Mouse (Mus musculus): Measurements from ENCODE around the gene Gm20388. TPM values are rescaled to one million over a fixed set of nuclear protein-coding genes. Genes with fewer than 3 reads are reported as not detected.
A peak's percentile ranks its signal among the peaks of the same experiment; 100 is the strongest.

Gm20388 gene
- total RNA-seq, 2 experiments from 2014 or later = 2.4 to 2.6 TPM

DNA sequence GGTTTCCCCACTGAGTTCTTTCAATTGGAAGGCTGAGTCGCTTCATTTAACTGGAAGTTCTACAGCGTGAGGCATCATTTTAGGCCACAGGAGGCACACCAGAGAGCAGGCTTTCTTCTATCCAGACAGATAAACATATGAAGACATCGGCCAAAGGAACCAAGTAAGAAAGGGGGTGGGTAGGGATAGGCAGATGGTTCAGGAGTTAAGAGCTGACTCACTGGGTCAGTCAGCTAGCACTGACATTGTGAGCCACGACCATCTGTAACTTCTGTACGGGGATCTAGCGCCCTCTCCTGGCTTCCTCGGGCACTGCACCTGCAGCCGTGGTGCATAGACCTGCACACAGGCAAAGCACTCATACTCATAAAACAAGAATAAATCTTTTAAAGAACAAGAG is 1930.6 kb downstream of the Gm20388 start:
- DNase-seq (ENCODE audit: extremely low spot score in 1 of 2, low spot score in 2 of 2) = peak; percentile 58 to 83
- intact Hi-C loops (cut with DNase I) = loop anchor here (10.0 kb wide), 1 partner anchor 424 kb away; no protein-coding TSS in a partner anchor
- peak; percentile 79 for TF ChIP-seq CTCF (IDR thresholded peaks at IDR 0.05)
- H3K4me3 ChIP-seq = no peak overlapping the region
- H3K27ac ChIP-seq = no peak overlapping the region

DNA sequence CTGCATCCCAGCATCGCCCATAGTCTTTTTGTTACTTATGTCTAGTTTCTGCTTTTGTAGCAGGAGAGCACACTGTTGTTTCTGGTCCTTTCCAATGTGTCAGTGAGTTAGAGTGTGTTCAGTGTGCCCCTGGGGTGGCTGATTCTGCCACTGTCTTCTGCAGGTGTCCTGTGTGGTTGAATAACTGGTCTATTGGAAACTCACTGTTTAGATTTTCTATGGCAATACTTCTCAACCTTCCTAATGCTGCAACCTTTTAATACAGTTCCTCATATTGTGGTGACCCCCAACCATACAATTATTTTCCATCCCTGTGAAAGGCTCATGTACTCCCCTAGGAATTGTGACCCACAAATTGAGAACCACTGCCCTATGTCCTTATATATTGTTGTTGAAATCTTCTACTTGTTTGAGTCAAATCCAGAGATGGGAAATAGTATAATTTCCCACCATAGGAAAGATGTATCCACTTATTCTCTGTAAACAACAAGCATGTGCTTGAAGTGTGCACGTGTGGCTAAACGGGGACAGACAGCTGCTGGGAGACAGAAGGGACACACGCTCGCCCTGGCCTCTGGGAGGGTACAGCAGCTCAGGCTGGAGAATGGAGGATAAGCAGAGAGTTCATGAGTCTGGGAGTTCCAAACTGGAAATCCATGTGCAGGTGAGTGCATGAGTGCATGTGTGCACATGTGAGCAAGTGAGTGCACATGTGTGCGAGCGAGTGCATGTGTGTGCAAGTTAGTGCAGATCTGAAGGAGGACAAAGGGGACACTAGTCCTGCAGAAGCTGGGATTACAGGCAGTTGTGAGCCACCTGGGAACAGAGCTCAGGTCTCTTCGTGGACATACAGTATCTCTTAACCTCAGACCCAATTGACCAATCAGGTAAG is 1931.7 kb downstream of the Gm20388 start:
- intact Hi-C loops (cut with DNase I) = loop anchor here (10.0 kb wide), 1 partner anchor 422 kb away; no protein-coding TSS in a partner anchor
- TF ChIP-seq CTCF (IDR thresholded peaks at IDR 0.05) = no peak
- DNase-seq (ENCODE audit: extremely low spot score in 1 of 2, low spot score in 2 of 2) = no peak
- no peak overlapping the region for H3K27ac ChIP-seq
- no peak overlapping the region for H3K4me3 ChIP-seq

DNA sequence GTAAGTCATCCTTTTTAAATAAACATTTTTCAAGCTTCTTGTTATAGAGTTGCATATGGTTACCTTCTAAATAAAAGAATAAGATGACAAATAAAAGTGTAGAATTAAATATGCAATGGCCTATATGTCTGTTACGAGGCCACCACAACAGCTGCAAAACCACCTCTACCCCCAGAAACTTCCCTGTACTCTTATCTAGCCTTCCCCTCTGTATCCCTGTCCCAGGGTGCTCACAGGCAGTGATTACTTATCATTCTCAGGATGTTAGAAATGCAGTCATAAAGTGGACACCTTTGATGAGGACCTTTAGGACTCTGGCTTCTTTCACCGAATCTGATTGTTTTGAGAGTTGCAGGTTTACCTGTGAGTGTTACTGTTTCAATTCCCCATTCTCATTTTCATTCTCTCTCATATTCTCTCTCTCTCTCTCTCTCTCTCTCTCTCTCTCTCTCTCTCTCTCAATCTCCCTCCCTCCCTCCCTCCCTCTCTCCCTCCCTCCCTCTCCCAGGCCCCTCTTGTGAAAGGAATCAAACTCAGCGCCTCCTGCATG is 1932.6 kb downstream of the Gm20388 start:
- TF ChIP-seq CTCF (IDR thresholded peaks at IDR 0.05) = no peak
- DNase-seq (ENCODE audit: extremely low spot score in 1 of 2, low spot score in 2 of 2) = no peak
- Histone ChIP-seq H3K27ac (no peak overlapping the region), H3K4me3 (no peak overlapping the region)
- intact Hi-C loops (cut with DNase I) = loop anchor here (10.0 kb wide), 1 partner anchor 422 kb away; no protein-coding TSS in a partner anchor

DNA sequence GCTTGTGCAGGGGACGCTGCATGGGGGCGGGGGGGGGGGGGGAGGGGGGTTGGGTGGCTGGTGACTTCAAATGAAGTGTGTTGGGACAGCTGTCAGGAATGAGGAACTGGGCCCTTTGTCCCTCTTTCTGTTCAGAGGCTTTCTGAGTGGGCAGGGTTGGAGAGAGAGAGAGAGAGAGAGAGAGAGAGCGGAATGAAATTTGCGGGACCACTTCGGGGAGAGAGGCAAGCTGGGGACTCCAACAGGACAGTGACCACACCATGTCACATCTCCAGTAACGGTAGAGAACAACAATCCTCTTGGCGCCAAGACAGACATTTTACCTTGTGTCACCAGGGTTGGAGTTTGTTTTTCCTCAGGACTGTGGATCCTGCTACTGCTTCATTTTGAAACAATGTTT is 1934.1 kb downstream of the Gm20388 start:
- no peak overlapping the region for H3K27ac ChIP-seq
- DNase-seq (ENCODE audit: extremely low spot score in 1 of 2, low spot score in 2 of 2) = no peak
- no peak overlapping the region for H3K4me3 ChIP-seq
- TF ChIP-seq CTCF (IDR thresholded peaks at IDR 0.05) = no peak
- intact Hi-C loops (cut with DNase I) = loop anchor here (10.0 kb wide), 1 partner anchor 420 kb away; no protein-coding TSS in a partner anchor

DNA sequence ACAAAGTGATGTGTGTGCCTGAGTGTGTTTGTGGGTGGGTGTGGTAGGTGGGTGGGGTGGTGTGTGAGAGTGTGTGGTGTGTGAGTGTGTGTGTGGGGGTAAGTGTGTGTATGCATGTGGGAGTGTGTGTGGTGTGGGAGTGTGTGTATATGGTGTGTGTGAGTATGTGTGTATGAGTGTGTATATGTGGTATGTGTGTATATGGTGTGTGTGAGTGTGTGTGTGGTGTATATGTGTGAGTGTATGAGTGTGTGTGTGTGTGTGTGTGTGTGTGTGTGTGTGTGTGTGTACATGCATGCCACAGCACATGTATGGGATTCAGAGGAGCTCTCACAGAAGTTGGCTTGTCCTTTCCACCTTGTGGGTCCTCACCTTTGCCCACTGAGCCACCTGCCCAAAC is 1936.2 kb downstream of the Gm20388 start:
- no peak for DNase-seq (ENCODE audit: extremely low spot score in 1 of 2, low spot score in 2 of 2)
- intact Hi-C loops (cut with DNase I) = loop anchor here (10.0 kb wide), 1 partner anchor 418 kb away; no protein-coding TSS in a partner anchor
- Histone ChIP-seq H3K4me3 (no peak overlapping the region), H3K27ac (no peak overlapping the region)
- TF ChIP-seq CTCF (IDR thresholded peaks at IDR 0.05) = no peak

DNA sequence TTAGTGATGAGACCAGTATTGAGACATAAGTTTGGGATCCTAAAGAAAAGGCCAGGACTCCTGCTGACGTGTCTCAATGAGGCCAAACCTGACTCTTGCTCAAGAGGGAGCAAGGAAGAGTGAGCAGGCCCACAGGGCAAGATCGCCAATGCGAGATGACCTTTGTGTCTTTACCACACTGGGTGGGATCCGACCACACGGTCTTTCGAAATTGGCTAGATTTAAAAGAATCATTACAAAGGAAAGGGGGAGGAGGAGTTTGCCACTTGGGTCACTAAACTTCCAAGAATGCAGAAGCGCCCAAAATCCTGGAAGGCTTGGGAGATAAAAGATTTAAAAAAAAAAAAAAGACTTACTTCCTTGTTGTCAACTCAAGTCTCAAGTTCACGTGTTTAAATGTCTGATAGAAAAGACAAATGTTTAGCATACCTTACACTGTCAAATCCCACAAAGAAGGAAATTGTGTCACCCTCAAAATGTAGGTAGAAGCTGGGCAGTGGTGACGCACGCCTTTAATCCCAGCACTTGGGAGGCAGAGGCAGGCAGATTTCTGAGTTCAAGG is 1936.7 kb downstream of the Gm20388 start:
- Histone ChIP-seq H3K4me3 (no peak overlapping the region), H3K27ac (no peak overlapping the region)
- intact Hi-C loops (cut with DNase I) = loop anchor here (10.0 kb wide), 1 partner anchor 417 kb away; no protein-coding TSS in a partner anchor
- no peak for DNase-seq (ENCODE audit: extremely low spot score in 1 of 2, low spot score in 2 of 2)
- no peak for TF ChIP-seq CTCF (IDR thresholded peaks at IDR 0.05)

DNA sequence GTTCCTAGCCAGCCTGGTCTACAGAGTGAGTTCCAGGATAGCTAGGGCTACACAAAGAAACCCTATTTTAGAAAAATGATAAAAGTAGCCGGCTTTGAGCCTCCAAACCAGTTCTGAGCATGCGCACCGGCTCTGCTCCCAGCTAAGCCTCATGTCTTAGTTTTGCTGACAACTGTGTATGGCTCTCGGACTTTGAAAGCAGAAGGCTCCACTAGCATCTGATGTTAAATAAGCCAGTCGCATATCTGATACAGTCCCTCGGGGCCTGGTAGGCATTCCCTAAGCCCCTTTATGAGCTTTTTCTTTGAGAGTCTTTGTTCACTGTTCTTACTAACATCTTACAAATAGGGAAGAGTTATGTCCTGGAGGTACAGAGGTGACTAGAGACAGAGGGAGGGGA is 1937.3 kb downstream of the Gm20388 start:
- no peak for TF ChIP-seq CTCF (IDR thresholded peaks at IDR 0.05)
- H3K27ac ChIP-seq = no peak overlapping the region
- H3K4me3 ChIP-seq = no peak overlapping the region
- intact Hi-C loops (cut with DNase I) = loop anchor here (10.0 kb wide), 1 partner anchor 417 kb away; no protein-coding TSS in a partner anchor
- DNase-seq (ENCODE audit: extremely low spot score in 1 of 2, low spot score in 2 of 2) = no peak

DNA sequence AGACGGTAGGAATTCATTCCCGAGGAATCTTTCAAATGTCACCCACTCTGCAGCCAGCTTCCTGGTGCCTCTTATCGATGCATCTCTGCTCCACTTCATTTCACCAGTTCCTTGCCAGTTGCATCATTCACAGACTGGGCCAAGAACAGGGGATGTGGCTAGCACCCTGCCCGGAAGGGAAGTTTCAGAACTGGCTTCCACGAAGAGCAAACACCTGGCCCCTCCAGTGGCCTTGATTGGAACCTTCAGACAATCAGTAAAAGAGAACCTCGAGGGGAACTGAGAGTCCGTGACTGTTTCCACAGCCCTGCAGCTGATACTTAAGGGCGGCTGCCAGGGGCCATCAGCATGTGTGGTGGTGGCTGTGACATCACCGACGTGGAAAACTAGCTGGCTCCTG is 1937.9 kb downstream of the Gm20388 start:
- intact Hi-C loops (cut with DNase I) = loop anchor here (10.0 kb wide), 1 partner anchor 416 kb away; no protein-coding TSS in a partner anchor
- DNase-seq (ENCODE audit: extremely low spot score in 1 of 2, low spot score in 2 of 2) = no peak
- Histone ChIP-seq H3K27ac (no peak overlapping the region), H3K4me3 (no peak overlapping the region)
- TF ChIP-seq CTCF (IDR thresholded peaks at IDR 0.05) = no peak

DNA sequence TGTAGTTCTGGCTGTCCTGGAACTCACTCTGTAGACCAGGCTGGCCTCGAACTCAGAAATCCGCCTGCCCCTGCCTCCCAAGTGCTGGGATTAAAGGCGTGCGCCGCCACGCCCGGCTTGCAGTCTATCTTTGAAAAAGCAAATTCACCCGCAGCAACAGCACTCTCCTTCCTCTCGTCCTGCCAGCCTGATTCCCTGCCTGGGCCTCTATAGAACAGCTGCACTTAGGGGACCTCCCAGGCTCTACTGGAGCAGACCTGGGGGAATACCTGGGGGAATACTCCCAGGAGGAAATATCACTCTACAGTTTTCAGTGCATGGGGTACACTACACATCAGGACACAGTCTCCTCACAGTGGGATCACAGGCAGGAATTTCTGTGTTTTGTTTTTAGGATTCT is 1938.7 kb downstream of the Gm20388 start:
- TF ChIP-seq CTCF (IDR thresholded peaks at IDR 0.05) = no peak
- intact Hi-C loops (cut with DNase I) = loop anchor here (10.0 kb wide), 1 partner anchor 415 kb away; no protein-coding TSS in a partner anchor
- no peak for DNase-seq (ENCODE audit: extremely low spot score in 1 of 2, low spot score in 2 of 2)
- no peak overlapping the region for H3K4me3 ChIP-seq
- H3K27ac ChIP-seq = no peak overlapping the region

DNA sequence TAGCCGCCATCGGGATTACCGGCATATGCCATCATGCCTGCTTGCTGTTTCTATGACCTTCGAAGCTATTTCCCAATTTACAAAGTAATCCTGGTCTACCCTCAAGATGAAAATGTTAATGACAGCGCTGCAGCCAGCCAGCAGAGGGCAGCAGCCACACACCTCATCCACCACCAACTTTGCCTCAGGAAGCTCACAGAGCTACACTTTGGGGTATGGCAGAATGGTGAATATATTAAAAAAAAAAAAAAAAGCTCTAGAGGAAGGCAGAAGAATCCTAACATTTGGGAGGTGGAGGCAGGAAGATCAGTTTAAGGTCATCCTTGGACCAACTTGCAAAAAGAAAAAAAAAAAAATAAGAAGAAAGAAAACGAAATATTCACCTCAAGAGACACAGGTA is 1939.4 kb downstream of the Gm20388 start:
- peak; percentile 70 to 78 for DNase-seq (ENCODE audit: extremely low spot score in 1 of 2, low spot score in 2 of 2)
- intact Hi-C loops (cut with DNase I) = loop anchor here (1.0 to 2.0 kb wide), 2 partner anchors 75 to 83 kb away; no protein-coding TSS in a partner anchor
- TF ChIP-seq CTCF (IDR thresholded peaks at IDR 0.05) = peak; percentile 89
- no peak overlapping the region for H3K4me3 ChIP-seq
- no peak overlapping the region for H3K27ac ChIP-seq

DNA sequence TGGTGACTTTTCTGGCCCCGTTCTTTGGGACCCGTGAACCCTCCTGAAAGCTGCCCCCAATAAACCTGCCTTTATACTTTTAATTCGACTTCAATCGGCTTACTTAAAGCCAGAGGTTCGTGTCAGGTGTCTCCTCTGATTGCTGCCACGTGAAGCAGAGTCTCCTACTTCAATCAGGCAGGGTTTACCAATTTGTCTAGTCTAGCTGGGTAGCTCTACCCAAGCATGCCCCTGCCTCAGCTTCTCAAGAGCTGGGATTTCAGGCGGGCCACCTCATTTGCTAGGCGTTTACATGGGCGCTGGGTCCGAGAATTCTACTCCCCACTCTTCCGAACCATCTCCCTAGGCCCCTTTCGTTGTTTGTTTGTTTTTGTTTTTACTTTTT is 1939.8 kb downstream of the Gm20388 start:
- no peak for TF ChIP-seq CTCF (IDR thresholded peaks at IDR 0.05)
- Histone ChIP-seq H3K4me3 (no peak overlapping the region), H3K27ac (peak overlapping the region; percentile 51; the same call in 1 of the 2 replicates)
- no peak for DNase-seq (ENCODE audit: extremely low spot score in 1 of 2, low spot score in 2 of 2)
- intact Hi-C loops (cut with DNase I) = loop anchor here (1.0 to 2.0 kb wide), 2 partner anchors 75 to 82 kb away; no protein-coding TSS in a partner anchor
